Comparison of ENCODE assay signal across 13 mouse cellular contexts in the genomic region with DNA sequence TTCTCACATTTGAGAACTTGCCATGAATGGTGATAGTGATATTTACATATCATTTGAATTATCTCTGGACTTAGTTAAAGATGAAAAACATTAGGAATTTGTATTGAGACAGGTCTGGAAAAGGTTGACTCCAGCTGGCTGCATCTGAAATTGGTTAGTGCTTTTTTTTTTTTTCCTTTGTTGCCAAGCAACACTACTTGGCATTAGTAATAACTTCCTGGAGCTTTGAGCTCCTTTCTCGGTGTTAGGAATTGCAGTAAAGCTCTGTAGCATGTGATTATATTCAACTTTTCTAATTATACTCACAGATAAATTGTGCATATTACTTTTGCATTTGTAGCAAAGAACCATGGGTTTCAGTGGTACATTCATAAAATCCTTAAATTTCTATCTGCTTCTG.
A peak's percentile ranks its signal among the peaks of the same experiment; 100 is the strongest.
DNase-seq lines count a peak whose midpoint lies in the region; ATAC-seq and TF ChIP-seq lines count a peak whose summit lies in the region.
"Had no signal": no experiment of that assay in that cellular context is flagged by ENCODE, and none has a peak within 500 bp of the region (broad histone marks: within the 10 kb centered on the region; RNA-seq: fewer than 3 reads in every experiment).

No protein-coding gene starts in this region.

- H3K36me3 ChIP-seq in kidney, embryonic 15.5 days: no peaks in the 10 kb centered on the region
- no peaks in the 10 kb centered on the region; the same call in 1 of the 2 replicates for H3K36me3 ChIP-seq in ES-E14 (ENCODE audit: control insufficient read depth, insufficient read depth, low read length, poor library complexity, severe bottlenecking)
- H3K36me3 ChIP-seq in limb, embryonic 11.5 days (ENCODE audit: control insufficient read depth, insufficient read depth, low read length): no peaks in the 10 kb centered on the region
- H3K36me3 ChIP-seq: liver, embryonic 12.5 days had no signal

- H3K4me3 ChIP-seq in kidney, embryonic 15.5 days (replicated peaks): no peak overlapping the region
- no peak overlapping the region for H3K4me3 ChIP-seq in ES-E14 (ENCODE audit: insufficient read depth in 1 of 2, low read depth in 1 of 2, low read length in 2 of 2, poor library complexity in 1 of 2, severe bottlenecking in 1 of 2)
- H3K4me3 ChIP-seq in limb, embryonic 11.5 days (ENCODE audit: low read depth, low read length): no peak overlapping the region
- H3K4me3 ChIP-seq: liver, embryonic 12.5 days had no signal

- no peaks in the 10 kb centered on the region for H3K4me1 ChIP-seq in kidney, embryonic 15.5 days
- H3K4me1 ChIP-seq in ES-E14 (ENCODE audit: control insufficient read depth in 2 of 2, insufficient read depth in 2 of 2, low read length in 2 of 2, poor library complexity in 1 of 2): peaks cover 0 to 9% of the 10 kb centered on the region in 2 experiments; a peak in 2 of 4 replicates
- H3K4me1 ChIP-seq in limb, embryonic 11.5 days (ENCODE audit: control insufficient read depth, insufficient read depth, low read length): no peaks in the 10 kb centered on the region
- H3K4me1 ChIP-seq: liver, embryonic 12.5 days had no signal

- DNase-seq in embryo, embryonic 11 days: peak; percentile 39
- DNase-seq in embryo, embryonic 10 days (ENCODE audit: low spot score): no peak
- DNase-seq in kidney, postnatal 10 days: no peak
- no peak for DNase-seq in ES-E14 (ENCODE audit: low read depth, low spot score)
- DNase-seq in limb, embryonic 11.5 days (ENCODE audit: low spot score): no peak
- DNase-seq in adrenal gland, adult 18-20 months (ENCODE audit: low spot score in 2 of 2): no peak
- no peak for DNase-seq in spleen, adult 18-20 months
- DNase-seq: cerebellum, adult 18-20 months; thymus, postnatal 4 days had no signal

- ATAC-seq in kidney, embryonic 15.5 days (replicated peaks; ENCODE audit: low FRiP score): no peak
- ATAC-seq in limb, embryonic 11.5 days (ENCODE audit: insufficient number of reproducible peaks, low FRiP score, low TSS enrichment, low read depth): no peak
- ATAC-seq: intestine, embryonic 16.5 days; liver, embryonic 12.5 days; lung, postnatal 0 days had no signal

- no peaks in the 10 kb centered on the region for H3K9me3 ChIP-seq in kidney, embryonic 15.5 days (replicated peaks)
- H3K9me3 ChIP-seq in ES-E14 (ENCODE audit: control insufficient read depth, insufficient read depth, low read depth, low read length): no peaks in the 10 kb centered on the region
- H3K9me3 ChIP-seq in limb, embryonic 11.5 days (ENCODE audit: control insufficient read depth, low read length): no peaks in the 10 kb centered on the region; the same call in 1 of the 2 replicates
- H3K9me3 ChIP-seq: liver, embryonic 12.5 days had no signal

- in situ Hi-C loops in ES-E14 (cut with MboI; ENCODE audit: low sequenced_read_pairs in 2 of 2, unreplicated experiment in 2 of 2): no loop called here

- no peak overlapping the region for H3K4me2 ChIP-seq in kidney, embryonic 15.5 days
- no peak overlapping the region for H3K4me2 ChIP-seq in limb, embryonic 11.5 days (ENCODE audit: low read depth, severe bottlenecking)
- H3K4me2 ChIP-seq: liver, embryonic 12.5 days had no signal

- 0 out of 2 replicates have a peak overlapping the region, but pooled peaks have one; percentile 27 for H3K27ac ChIP-seq in kidney, embryonic 15.5 days
- no peak overlapping the region for H3K27ac ChIP-seq in ES-E14 (ENCODE audit: insufficient read depth, low read depth, low read length, poor library complexity, severe bottlenecking)
- peak overlapping the region; percentile 49; the same call in 1 of the 2 replicates for H3K27ac ChIP-seq in limb, embryonic 11.5 days (replicated peaks; ENCODE audit: low read depth, low read length)
- H3K27ac ChIP-seq: liver, embryonic 12.5 days had no signal

- no peak overlapping the region for H3K9ac ChIP-seq in kidney, embryonic 15.5 days
- no peak overlapping the region for H3K9ac ChIP-seq in ES-E14 (ENCODE audit: insufficient read depth, low read depth, low read length, poor library complexity, severe bottlenecking)
- H3K9ac ChIP-seq in limb, embryonic 11.5 days (ENCODE audit: low read length): no peak overlapping the region
- H3K9ac ChIP-seq: liver, embryonic 12.5 days had no signal

- H3K27me3 ChIP-seq in kidney, embryonic 15.5 days: no peaks in the 10 kb centered on the region
- H3K27me3 ChIP-seq in limb, embryonic 11.5 days (ENCODE audit: control insufficient read depth, insufficient read depth, low read length): no peaks in the 10 kb centered on the region
- H3K27me3 ChIP-seq: liver, embryonic 12.5 days had no signal

- WGBS in kidney, embryonic 15.5 days: 46% methylated on average over 1 of the region's 1 CpGs
- WGBS in limb, embryonic 11.5 days: 21% methylated on average over 1 of the region's 1 CpGs

TF ChIP-seq in ES-E14, 5 proteins besides CTCF, POLR2A, EP300 and RAD21:
- TF ChIP-seq ZNF384 (IDR thresholded peaks at IDR 0.05; ENCODE audit: low read depth, low read length): 0 out of 2 replicates have a peak, but pooled peaks have one; percentile 11
- TF ChIP-seq ZC3H11A (IDR thresholded peaks at IDR 0.05; ENCODE audit: borderline replicate concordance, low read depth, low read length): no peak
